Mouse (Mus musculus) naive thymus-derived CD4-positive, alpha-beta T cell, adult 2 months (primary cell): ENCODE measurements around the gene Tmem201.
A peak's percentile ranks its signal among the peaks of the same experiment; 100 is the strongest.

Experiments used
- DNase-seq: peaks from one replicate; pipeline ENCODE4 v3.0.0-alpha.2; 2011; ENCODE audit warnings: low read depth

Tmem201 gene

GRCm38 (mm10) chr4:149721163-149721562 lies 16.7 kb downstream of the Tmem201 start:
- DNase-seq: peak; percentile 51

- peak; percentile 51 for DNase-seq
Observed at GRCm38 (mm10) chr4:149719686-149720085, 18.2 kb downstream of the Tmem201 start.

GRCm38 (mm10) chr4:149714542-149714941 lies 23.3 kb downstream of the Tmem201 start:
- DNase-seq: no peak

GRCm38 (mm10) chr4:149711955-149712354 lies 25.9 kb downstream of the Tmem201 start:
- DNase-seq: peak; percentile 68

- DNase-seq: no peak
Observed at GRCm38 (mm10) chr4:149711485-149711884, 26.4 kb downstream of the Tmem201 start.

GRCm38 (mm10) chr4:149710510-149710909 lies 27.3 kb downstream of the Tmem201 start:
- DNase-seq: peak; percentile 93

GRCm38 (mm10) chr4:149705941-149706340 lies 31.9 kb downstream of the Tmem201 start:
- peak; percentile 80 for DNase-seq

- no peak for DNase-seq
Observed at GRCm38 (mm10) chr4:149705298-149705697, 32.5 kb downstream of the Tmem201 start.

- peak; percentile 81 for DNase-seq
Observed at GRCm38 (mm10) chr4:149702210-149702979, 35.4 kb downstream of the Tmem201 start, which contains the start of gene Pik3cd. Gene Pik3cd, minus strand, starts transcription at chr4:149702571.

GRCm38 (mm10) chr4:149701426-149702209 lies 36.2 kb downstream of the Tmem201 start:
- peak; percentile 93 for DNase-seq

- DNase-seq: no peak
Observed at GRCm38 (mm10) chr4:149699953-149700352, 37.9 kb downstream of the Tmem201 start.

GRCm38 (mm10) chr4:149698197-149698821 lies 39.5 kb downstream of the Tmem201 start:
- DNase-seq: peak; percentile 85

- DNase-seq: peak; percentile 85
Observed at GRCm38 (mm10) chr4:149697506-149698196, 40.2 kb downstream of the Tmem201 start.

GRCm38 (mm10) chr4:149696189-149696971 lies 41.5 kb downstream of the Tmem201 start:
- DNase-seq: peak; percentile 53

- no peak for DNase-seq
Observed at GRCm38 (mm10) chr4:149691368-149691767, 46.5 kb downstream of the Tmem201 start.

- DNase-seq: no peak
Observed at GRCm38 (mm10) chr4:149690828-149691280, 47.0 kb downstream of the Tmem201 start.

GRCm38 (mm10) chr4:149689822-149690700 lies 47.8 kb downstream of the Tmem201 start:
- no peak for DNase-seq

- no peak for DNase-seq
Observed at GRCm38 (mm10) chr4:149688861-149689260, 49.0 kb downstream of the Tmem201 start.

- DNase-seq: no peak
Observed at GRCm38 (mm10) chr4:149684841-149685623, 52.8 kb downstream of the Tmem201 start.
